Comparison of ENCODE assay signal across 9 mouse cellular contexts in genomic region chr10:80828587-80828986, GRCm38 (mm10). TPM values are rescaled to one million over a fixed set of nuclear protein-coding genes. Genes with fewer than 3 reads are reported as not detected.
DNase-seq lines count a peak whose midpoint lies in the region; ATAC-seq and TF ChIP-seq lines count a peak whose summit lies in the region.
"Not testable (repeated sequence)": the region's sequence is repeated elsewhere in the genome, so short reads cannot be mapped to it uniquely, and the experiment has no call there.
"Had no signal": no experiment of that assay in that cellular context is flagged by ENCODE, and none has a peak within 500 bp of the region (broad histone marks: within the 10 kb centered on the region; RNA-seq: fewer than 3 reads in every experiment).

No protein-coding gene starts in this region.

- peaks cover 38% of the 10 kb centered on the region for H3K4me1 ChIP-seq in embryonic facial prominence, embryonic 13.5 days
- H3K4me1 ChIP-seq in forebrain, postnatal 0 days (ENCODE audit: insufficient read depth); lung, postnatal 0 days (ENCODE audit: insufficient read depth, low read depth, low read length): not testable (repeated sequence)
- H3K4me1 ChIP-seq in hindbrain, embryonic 10.5 days (replicated peaks), result peaks cover 66% of the 10 kb centered on the region
- H3K4me1 ChIP-seq in kidney, embryonic 14.5 days (ENCODE audit: control insufficient read depth, insufficient read depth, low read length), result peaks cover 18% of the 10 kb centered on the region
- H3K4me1 ChIP-seq in liver, adult 2 months (ENCODE audit: control insufficient read depth, insufficient read depth, low read length), result peaks cover 37% of the 10 kb centered on the region
- H3K4me1 ChIP-seq in neural tube, embryonic 11.5 days (ENCODE audit: control insufficient read depth, insufficient read depth, low read length), result peaks cover 16% of the 10 kb centered on the region

- H3K4me2 ChIP-seq in embryonic facial prominence, embryonic 13.5 days, result peak overlapping the region; percentile 99
- H3K4me2 ChIP-seq in forebrain, postnatal 0 days (ENCODE audit: low read depth), result peak overlapping the region; percentile 60
- peak overlapping the region; percentile 97 for H3K4me2 ChIP-seq in kidney, embryonic 14.5 days (replicated peaks; ENCODE audit: low read depth, low read length)
- peak overlapping the region; percentile 68; the same call in 1 of the 2 replicates for H3K4me2 ChIP-seq in lung, postnatal 0 days (replicated peaks; ENCODE audit: low read depth, low read length)
- not testable (repeated sequence) for H3K4me2 ChIP-seq in neural tube, embryonic 11.5 days (ENCODE audit: low read depth)

- H3K9ac ChIP-seq in embryonic facial prominence, embryonic 13.5 days; forebrain, postnatal 0 days; kidney, embryonic 14.5 days (ENCODE audit: low read depth, low read length); lung, postnatal 0 days (replicated peaks; ENCODE audit: low read depth); neural tube, embryonic 11.5 days (ENCODE audit: low read length): not testable (repeated sequence)
- H3K9ac ChIP-seq in liver, adult 2 months (ENCODE audit: low read depth, low read length), result peak overlapping the region; percentile 55

- not testable (repeated sequence) for H3K9me3 ChIP-seq in embryonic facial prominence, embryonic 13.5 days; forebrain, postnatal 0 days (ENCODE audit: low read length); hindbrain, embryonic 10.5 days; kidney, embryonic 14.5 days (ENCODE audit: control insufficient read depth, low read length); lung, postnatal 0 days (ENCODE audit: low read length); neural tube, embryonic 11.5 days (ENCODE audit: control insufficient read depth, low read length)

- H3K27me3 ChIP-seq in embryonic facial prominence, embryonic 13.5 days; forebrain, postnatal 0 days (ENCODE audit: insufficient read depth, low read length); hindbrain, embryonic 10.5 days (ENCODE audit: insufficient read depth, poor library complexity, severe bottlenecking); kidney, embryonic 14.5 days (ENCODE audit: control insufficient read depth, insufficient read depth, low read length); liver, adult 2 months (ENCODE audit: control insufficient read depth, insufficient read depth, low read length); lung, postnatal 0 days (replicated peaks; ENCODE audit: insufficient read depth, low read length); neural tube, embryonic 11.5 days (ENCODE audit: control insufficient read depth, insufficient read depth, low read length): not testable (repeated sequence)

- not testable (repeated sequence) for TF ChIP-seq CTCF in forebrain, postnatal 0 days (IDR thresholded peaks at IDR 0.05; ENCODE audit: low read depth); liver, adult 2 months (IDR thresholded peaks at IDR 0.05; ENCODE audit: low read depth, low read length); lung, postnatal 0 days (IDR thresholded peaks at IDR 0.05)

- peaks cover 16% of the 10 kb centered on the region; the same call in 1 of the 2 replicates for H3K79me2 ChIP-seq in liver, adult 2 months (ENCODE audit: control insufficient read depth, insufficient read depth, low read length)

- not testable (repeated sequence) for DNase-seq in forebrain, postnatal 0 days; hindbrain, embryonic 10.5 days (ENCODE audit: low spot score); liver, adult 2 months (ENCODE audit: extremely low read depth, low read depth, low spot score); lung, postnatal 0 days (ENCODE audit: low spot score); neural tube, embryonic 11.5 days (ENCODE audit: low spot score)

- not testable (repeated sequence) for ATAC-seq in embryonic facial prominence, embryonic 13.5 days (ENCODE audit: insufficient number of reproducible peaks, insufficient read depth, low FRiP score, low TSS enrichment, low read depth); forebrain, postnatal 0 days; kidney, embryonic 14.5 days (ENCODE audit: low FRiP score, low TSS enrichment); lung, postnatal 0 days; neural tube, embryonic 11.5 days (ENCODE audit: insufficient read depth, low FRiP score, low TSS enrichment)

- H3K27ac ChIP-seq in embryonic facial prominence, embryonic 13.5 days; forebrain, postnatal 0 days (ENCODE audit: low read depth, low read length); hindbrain, embryonic 10.5 days; kidney, embryonic 14.5 days (ENCODE audit: low read depth, low read length); liver, adult 2 months (replicated peaks; ENCODE audit: insufficient read depth, low read depth, low read length); lung, postnatal 0 days (ENCODE audit: low read length); neural tube, embryonic 11.5 days (ENCODE audit: low read depth, low read length): not testable (repeated sequence)

- 82% methylated on average over 9 of the region's 9 CpGs for WGBS in embryonic facial prominence, embryonic 13.5 days
- 78% methylated on average over 7 of the region's 9 CpGs for WGBS in forebrain, postnatal 0 days
- 92% methylated on average over 9 of the region's 9 CpGs for WGBS in hindbrain, embryonic 10.5 days
- WGBS in kidney, embryonic 14.5 days, result 81% methylated on average over 7 of the region's 9 CpGs
- 43% methylated on average over 9 of the region's 9 CpGs for WGBS in liver, adult 2 months
- WGBS in lung, postnatal 0 days, result 74% methylated on average over 9 of the region's 9 CpGs
- 90% methylated on average over 9 of the region's 9 CpGs for WGBS in neural tube, embryonic 11.5 days

- not testable (repeated sequence) for TF ChIP-seq EP300 in lung, postnatal 0 days (IDR thresholded peaks at IDR 0.05)

- peaks cover 31% of the 10 kb centered on the region for H3K36me3 ChIP-seq in embryonic facial prominence, embryonic 13.5 days
- peaks cover 24% of the 10 kb centered on the region for H3K36me3 ChIP-seq in forebrain, postnatal 0 days (ENCODE audit: insufficient read depth)
- H3K36me3 ChIP-seq in hindbrain, embryonic 10.5 days, result peaks cover 31% of the 10 kb centered on the region
- peaks cover 19% of the 10 kb centered on the region for H3K36me3 ChIP-seq in kidney, embryonic 14.5 days (ENCODE audit: control insufficient read depth, insufficient read depth, low read length)
- not testable (repeated sequence) for H3K36me3 ChIP-seq in liver, adult 2 months (ENCODE audit: control insufficient read depth, insufficient read depth, low read length); lung, postnatal 0 days (ENCODE audit: insufficient read depth, low read length); neural tube, embryonic 11.5 days (ENCODE audit: control insufficient read depth, insufficient read depth, low read length)

- peak overlapping the region; percentile 78 for H3K4me3 ChIP-seq in embryonic facial prominence, embryonic 13.5 days
- H3K4me3 ChIP-seq in forebrain, postnatal 0 days (ENCODE audit: low read depth, low read length); kidney, embryonic 14.5 days (ENCODE audit: low read length); lung, postnatal 0 days (ENCODE audit: low read depth, low read length): not testable (repeated sequence)
- H3K4me3 ChIP-seq in hindbrain, embryonic 10.5 days, result peak overlapping the region; percentile 89
- peak overlapping the region; percentile 99; the same call in 1 of the 2 replicates for H3K4me3 ChIP-seq in liver, adult 2 months (ENCODE audit: insufficient read depth, low read depth, low read length)
- H3K4me3 ChIP-seq in neural tube, embryonic 11.5 days (ENCODE audit: low read depth, low read length), result 0 out of 2 replicates have a peak overlapping the region, but pooled peaks have one; percentile 0

- not testable (repeated sequence) for TF ChIP-seq POLR2A in liver, adult 2 months (IDR thresholded peaks at IDR 0.05; ENCODE audit: extremely low read depth, insufficient read depth, low read length)

RNA-seq across cellular contexts. Expression of gene Oaz1, which starts 2.1 kb away (rescaled TPM):
- 1,868 and 1,916 TPM in 2 replicates for polyA plus RNA-seq in embryonic facial prominence, embryonic 13.5 days (2015; fragmentation: Nextera tagmentation; extraction: Ambion mirVana)
- 1,019 and 1,040 TPM in 2 replicates for total RNA-seq in forebrain, postnatal 0 days (2014; rRNA removed)
- polyA plus RNA-seq in forebrain, postnatal 0 days (2015; fragmentation: Nextera tagmentation; extraction: Ambion mirVana), result 1,146 and 1,244 TPM in 2 replicates
- 2,287 and 2,328 TPM in 2 replicates for polyA plus RNA-seq in hindbrain, embryonic 10.5 days (2016; fragmentation: Nextera tagmentation; extraction: Ambion mirVana)
- 1,867 and 1,944 TPM in 2 replicates for polyA plus RNA-seq in kidney, embryonic 14.5 days (2014; fragmentation: Nextera tagmentation; extraction: Ambion mirVana)
- total RNA-seq in liver, adult 2 months (2014; rRNA removed), result 527 and 614 TPM in 2 replicates
- polyA plus RNA-seq in liver, adult 2 months (2012; rRNA removed), result 1,187 and 1,294 TPM in 2 replicates
- polyA plus RNA-seq in lung, postnatal 0 days (2015; fragmentation: Nextera tagmentation; extraction: Ambion mirVana), result 1,344 and 1,416 TPM in 2 replicates
- 1,810 and 1,847 TPM in 2 replicates for polyA plus RNA-seq in neural tube, embryonic 11.5 days (2014; fragmentation: Nextera tagmentation; extraction: Ambion mirVana)

RNA-seq across cellular contexts. Expression of gene Lingo3, which starts 15.3 kb away (rescaled TPM):
- 1.9 and 2.0 TPM in 2 replicates for polyA plus RNA-seq in embryonic facial prominence, embryonic 13.5 days (2015; fragmentation: Nextera tagmentation; extraction: Ambion mirVana)
- total RNA-seq in forebrain, postnatal 0 days (2014; rRNA removed), result 23.3 and 23.7 TPM in 2 replicates
- polyA plus RNA-seq in forebrain, postnatal 0 days (2015; fragmentation: Nextera tagmentation; extraction: Ambion mirVana), result 18.5 and 20.3 TPM in 2 replicates
- 0.61 and 0.93 TPM in 2 replicates for polyA plus RNA-seq in hindbrain, embryonic 10.5 days (2016; fragmentation: Nextera tagmentation; extraction: Ambion mirVana)
- 0.17 and 0.97 TPM in 2 replicates for polyA plus RNA-seq in kidney, embryonic 14.5 days (2014; fragmentation: Nextera tagmentation; extraction: Ambion mirVana)
- total RNA-seq in liver, adult 2 months (2014; rRNA removed), result not detected in 2 replicates
- 0.05 TPM in 1 of 2 replicates, not detected in the other for polyA plus RNA-seq in liver, adult 2 months (2012; rRNA removed)
- polyA plus RNA-seq in lung, postnatal 0 days (2015; fragmentation: Nextera tagmentation; extraction: Ambion mirVana), result not detected in 2 replicates
- 0.40 and 0.66 TPM in 2 replicates for polyA plus RNA-seq in neural tube, embryonic 11.5 days (2014; fragmentation: Nextera tagmentation; extraction: Ambion mirVana)
- polyA plus RNA-seq: activated CD4-positive, CD25-positive, alpha-beta regulatory T cell, adult 4 months had no signal

RNA-seq across cellular contexts. Expression of gene Jsrp1, which starts 15.3 kb away (rescaled TPM):
- 0.76 and 2.2 TPM in 2 replicates for polyA plus RNA-seq in embryonic facial prominence, embryonic 13.5 days (2015; fragmentation: Nextera tagmentation; extraction: Ambion mirVana)
- total RNA-seq in forebrain, postnatal 0 days (2014; rRNA removed), result 0.38 TPM in 1 of 2 replicates, not detected in the other
- polyA plus RNA-seq in forebrain, postnatal 0 days (2015; fragmentation: Nextera tagmentation; extraction: Ambion mirVana), result 0.70 and 0.76 TPM in 2 replicates
- polyA plus RNA-seq in hindbrain, embryonic 10.5 days (2016; fragmentation: Nextera tagmentation; extraction: Ambion mirVana), result 0.65 and 0.68 TPM in 2 replicates
- polyA plus RNA-seq in kidney, embryonic 14.5 days (2014; fragmentation: Nextera tagmentation; extraction: Ambion mirVana), result 4.4 and 5.2 TPM in 2 replicates
- not detected in 2 replicates for total RNA-seq in liver, adult 2 months (2014; rRNA removed)
- polyA plus RNA-seq in liver, adult 2 months (2012; rRNA removed), result not detected in 2 replicates
- 0.25 TPM in 1 of 2 replicates, not detected in the other for polyA plus RNA-seq in lung, postnatal 0 days (2015; fragmentation: Nextera tagmentation; extraction: Ambion mirVana)
- 1.6 and 1.9 TPM in 2 replicates for polyA plus RNA-seq in neural tube, embryonic 11.5 days (2014; fragmentation: Nextera tagmentation; extraction: Ambion mirVana)
- total RNA-seq: heart, postnatal 14 days had no signal
- polyA plus RNA-seq: activated CD4-positive, CD25-positive, alpha-beta regulatory T cell, adult 4 months had no signal

RNA-seq across cellular contexts. Expression of gene Amh, which starts 23.5 kb away (rescaled TPM):
- not detected in 2 replicates for polyA plus RNA-seq in embryonic facial prominence, embryonic 13.5 days (2015; fragmentation: Nextera tagmentation; extraction: Ambion mirVana)
- total RNA-seq in forebrain, postnatal 0 days (2014; rRNA removed), result 0.62 and 0.69 TPM in 2 replicates
- polyA plus RNA-seq in forebrain, postnatal 0 days (2015; fragmentation: Nextera tagmentation; extraction: Ambion mirVana), result not detected in 2 replicates
- 0.12 and 0.16 TPM in 2 replicates for polyA plus RNA-seq in hindbrain, embryonic 10.5 days (2016; fragmentation: Nextera tagmentation; extraction: Ambion mirVana)
- not detected in 2 replicates for polyA plus RNA-seq in kidney, embryonic 14.5 days (2014; fragmentation: Nextera tagmentation; extraction: Ambion mirVana)
- 0.13 and 0.18 TPM in 2 replicates for total RNA-seq in liver, adult 2 months (2014; rRNA removed)
- polyA plus RNA-seq in liver, adult 2 months (2012; rRNA removed), result 0.09 and 0.21 TPM in 2 replicates
- 0.07 TPM in 1 of 2 replicates, not detected in the other for polyA plus RNA-seq in lung, postnatal 0 days (2015; fragmentation: Nextera tagmentation; extraction: Ambion mirVana)
- not detected in 2 replicates for polyA plus RNA-seq in neural tube, embryonic 11.5 days (2014; fragmentation: Nextera tagmentation; extraction: Ambion mirVana)
- polyA plus RNA-seq: activated CD4-positive, CD25-positive, alpha-beta regulatory T cell, adult 4 months had no signal

RNA-seq across cellular contexts. Expression of gene Lsm7, which starts 26.4 kb away (rescaled TPM):
- 313 and 339 TPM in 2 replicates for polyA plus RNA-seq in embryonic facial prominence, embryonic 13.5 days (2015; fragmentation: Nextera tagmentation; extraction: Ambion mirVana)
- total RNA-seq in forebrain, postnatal 0 days (2014; rRNA removed), result 158 and 292 TPM in 2 replicates
- polyA plus RNA-seq in forebrain, postnatal 0 days (2015; fragmentation: Nextera tagmentation; extraction: Ambion mirVana), result 306 and 392 TPM in 2 replicates
- polyA plus RNA-seq in hindbrain, embryonic 10.5 days (2016; fragmentation: Nextera tagmentation; extraction: Ambion mirVana), result 314 and 327 TPM in 2 replicates
- 365 and 431 TPM in 2 replicates for polyA plus RNA-seq in kidney, embryonic 14.5 days (2014; fragmentation: Nextera tagmentation; extraction: Ambion mirVana)
- total RNA-seq in liver, adult 2 months (2014; rRNA removed), result 61.3 and 61.6 TPM in 2 replicates
- 62.1 and 75.1 TPM in 2 replicates for polyA plus RNA-seq in liver, adult 2 months (2012; rRNA removed)
- 129 and 138 TPM in 2 replicates for polyA plus RNA-seq in lung, postnatal 0 days (2015; fragmentation: Nextera tagmentation; extraction: Ambion mirVana)
- 305 and 307 TPM in 2 replicates for polyA plus RNA-seq in neural tube, embryonic 11.5 days (2014; fragmentation: Nextera tagmentation; extraction: Ambion mirVana)
